Mouse (Mus musculus) retina, postnatal 1 day (tissue): Measurements from ENCODE around the gene Mettl8.

Experiments
- DNase-seq: peaks from one replicate; pipeline ENCODE4 v3.0.0-alpha.2; 2012

Gene Mettl8

DNA sequence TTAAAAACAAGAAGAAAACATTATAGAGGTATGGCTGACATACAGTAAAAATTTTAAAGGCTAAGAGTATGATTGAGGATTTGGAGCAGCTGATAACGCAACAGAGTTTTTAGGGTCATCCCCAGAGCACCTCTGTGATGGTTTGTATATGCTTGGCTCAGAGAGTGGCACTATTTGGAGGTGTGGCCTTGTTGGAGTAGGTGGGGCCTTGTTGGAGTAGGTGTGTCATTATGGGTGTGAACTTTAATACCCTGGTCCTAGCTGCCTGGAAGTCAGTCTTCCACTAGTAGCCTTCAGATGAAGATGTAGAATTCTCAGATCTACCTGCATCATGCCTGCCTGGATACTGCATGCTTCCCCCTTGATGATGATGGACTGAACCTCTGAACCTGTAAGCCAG, 131.3 kb downstream of the Mettl8 start:
- no peak for DNase-seq

DNA sequence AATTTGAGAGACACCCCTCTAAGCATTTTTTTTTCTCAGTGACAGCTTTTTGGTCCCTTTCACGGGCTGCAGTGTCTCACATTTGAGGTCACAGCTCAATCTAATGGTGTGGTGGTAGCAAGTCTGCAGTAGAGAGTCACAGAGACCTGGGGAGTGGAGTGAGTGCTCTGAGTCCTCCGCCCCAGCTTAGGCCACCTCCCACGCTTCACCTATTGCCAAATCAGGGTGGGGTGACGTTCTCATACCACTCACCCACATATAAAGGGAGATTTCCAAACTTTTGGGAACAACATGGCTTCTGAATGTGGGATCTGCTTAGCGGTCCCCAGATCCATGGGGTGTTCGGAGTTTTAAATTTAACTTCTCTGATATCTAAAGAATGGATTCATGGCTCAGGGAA, 132.6 kb downstream of the Mettl8 start:
- no peak for DNase-seq

DNA sequence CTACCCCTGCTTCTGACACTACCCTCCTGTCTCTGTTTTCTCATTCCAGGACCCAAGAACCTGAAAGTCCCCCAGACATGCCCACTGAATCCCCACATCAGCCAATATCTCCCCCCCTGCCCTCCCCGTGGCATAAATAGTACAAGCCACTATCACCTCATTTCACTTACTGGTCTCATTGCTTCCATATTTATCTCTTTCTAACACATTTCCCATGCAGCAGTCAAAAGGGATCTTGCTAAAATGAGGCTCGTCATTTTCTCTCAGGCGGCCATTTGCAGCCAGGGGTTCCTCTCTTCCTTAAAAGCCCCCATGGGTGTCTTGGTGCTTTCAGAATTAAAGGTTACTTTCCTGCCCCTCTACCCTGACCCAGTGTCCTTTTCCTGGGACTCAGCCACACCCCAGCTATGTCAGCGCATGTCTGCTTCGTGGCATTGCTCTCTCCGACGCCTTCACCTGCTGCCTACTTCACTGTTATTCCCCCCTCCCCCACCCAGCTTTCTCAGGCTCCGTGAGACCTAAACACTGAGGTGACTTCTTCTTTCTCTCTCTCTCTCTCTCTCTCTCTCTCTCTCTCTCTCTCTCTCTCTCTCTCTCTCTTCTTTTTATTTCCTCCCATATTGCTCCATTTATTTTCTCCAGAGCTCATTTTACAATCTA, 134.3 kb downstream of the Mettl8 start:
- no peak for DNase-seq

DNA sequence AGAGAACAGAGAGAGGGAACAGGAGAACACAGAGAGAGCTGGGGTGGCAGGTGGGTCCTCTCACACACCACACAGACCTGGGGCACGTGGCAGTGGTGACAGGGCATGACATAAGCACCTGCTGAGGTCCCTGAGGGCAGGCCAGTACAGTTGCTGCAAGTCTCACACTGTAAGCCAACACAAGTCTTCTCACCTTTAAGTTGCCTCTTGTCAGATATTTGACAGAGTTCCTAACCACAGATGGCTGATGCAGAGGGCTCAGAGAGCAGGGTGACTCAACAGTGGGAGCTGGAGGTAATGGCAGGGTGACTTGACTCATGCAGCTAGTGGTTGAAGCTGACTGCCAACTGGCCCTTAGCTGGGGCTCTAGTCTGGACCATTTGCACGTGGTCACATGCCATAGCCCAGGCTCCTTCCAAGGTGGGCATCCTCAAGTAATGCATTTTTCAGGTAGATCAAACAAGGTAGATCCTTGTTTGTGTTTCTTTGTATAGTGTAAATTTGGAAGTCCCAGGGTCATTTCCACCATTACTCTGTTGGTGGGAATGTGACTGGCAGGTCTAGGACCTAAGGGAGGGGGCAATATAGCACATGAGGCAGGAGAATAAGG, 135.4 kb downstream of the Mettl8 start:
- DNase-seq = no peak

DNA sequence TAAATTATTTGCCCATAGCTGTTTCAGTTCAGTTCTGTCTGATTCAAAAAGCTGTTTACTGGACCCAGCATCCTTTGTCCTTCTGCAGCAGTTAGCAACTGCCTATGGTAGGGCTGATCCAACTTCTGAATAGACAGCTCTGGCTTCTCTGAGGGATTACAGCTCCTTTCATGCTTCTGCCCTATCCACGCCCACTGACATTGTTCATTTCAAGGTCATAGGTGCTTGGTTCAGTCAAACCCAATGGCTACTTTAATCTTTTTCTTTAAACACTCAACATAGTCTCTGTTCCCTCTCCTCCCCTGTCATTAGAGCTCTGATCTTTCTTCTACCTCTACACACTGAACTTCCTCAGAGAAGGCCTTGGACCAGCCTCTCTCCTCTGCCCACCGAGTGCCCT, 136.9 kb downstream of the Mettl8 start:
- DNase-seq = no peak
